Mouse (Mus musculus): Measurements from ENCODE around the gene Senp2.

The Senp2 gene

GRCm38 (mm10) chr16:22022122-22022521 lies 12.8 kb downstream of the Senp2 start:
- DNase-seq (ENCODE audit: low read depth, low spot score), result peak; percentile 48

GRCm38 (mm10) chr16:22027474-22027873 lies 18.2 kb downstream of the Senp2 start:
- DNase-seq (ENCODE audit: low read depth, low spot score), result no peak

GRCm38 (mm10) chr16:22038554-22038953 lies 29.3 kb downstream of the Senp2 start:
- DNase-seq (ENCODE audit: low read depth, low spot score), result no peak

DNA sequence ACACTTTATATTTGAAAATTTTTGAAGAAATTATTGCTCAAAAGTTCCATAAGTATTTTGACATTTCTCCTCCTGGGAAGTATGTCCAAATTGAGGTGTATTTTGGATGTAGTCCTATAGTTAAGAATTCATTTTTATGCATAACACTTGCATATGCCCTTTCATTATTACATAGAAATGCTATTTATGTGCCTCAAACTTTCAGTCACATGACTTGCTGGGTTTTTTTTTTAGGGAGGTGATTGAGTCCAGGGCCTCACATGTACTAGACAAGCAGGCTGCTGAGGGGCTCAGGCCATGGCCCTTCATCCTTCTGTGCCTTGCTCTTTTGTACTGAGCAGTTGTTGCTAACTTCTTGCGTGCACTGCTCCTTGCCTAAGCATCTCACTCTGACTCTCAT lies 30.7 kb downstream of the Senp2 start:
- no peak for DNase-seq (ENCODE audit: low read depth, low spot score)

DNA sequence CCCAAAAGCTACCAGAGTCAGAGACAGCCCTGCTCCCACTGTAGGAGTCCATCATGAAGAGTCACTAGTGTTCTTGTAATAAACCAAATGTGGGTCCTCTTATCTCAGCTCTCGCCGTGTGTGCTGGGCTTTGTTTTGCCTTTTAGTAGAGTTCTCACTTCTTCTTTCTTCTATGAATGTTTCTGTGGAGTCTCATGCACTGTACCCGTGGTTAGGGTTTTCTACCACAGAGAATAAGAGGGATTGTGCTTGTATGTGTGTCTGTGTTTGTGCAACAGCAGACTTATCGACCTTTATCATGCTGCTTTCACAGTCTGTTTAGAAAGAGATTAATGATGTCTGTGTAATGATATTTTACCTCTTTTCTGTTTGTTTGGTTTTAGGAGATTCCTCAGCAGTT lies 34.5 kb downstream of the Senp2 start:
- no peak for DNase-seq (ENCODE audit: low read depth, low spot score)

DNA sequence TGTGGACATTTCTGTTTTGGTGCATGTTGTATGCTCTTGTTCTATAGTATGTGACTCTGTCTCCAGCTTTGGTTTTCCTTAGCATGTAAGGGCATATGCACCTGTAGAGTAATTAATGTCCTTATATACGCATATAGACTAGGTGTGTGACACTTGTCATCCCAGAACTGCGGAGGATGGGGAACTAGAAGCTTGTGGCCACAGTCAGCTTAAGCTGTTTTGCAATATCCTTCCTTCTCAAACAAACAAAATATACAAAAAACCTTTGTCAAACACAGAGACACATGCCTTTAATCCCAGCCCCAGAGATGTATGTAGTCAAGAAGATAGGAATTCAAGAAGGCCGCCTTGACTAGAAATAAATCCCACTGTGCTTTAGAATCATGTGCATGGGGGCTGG lies 36.6 kb downstream of the Senp2 start:
- no peak for DNase-seq (ENCODE audit: low read depth, low spot score)

DNA sequence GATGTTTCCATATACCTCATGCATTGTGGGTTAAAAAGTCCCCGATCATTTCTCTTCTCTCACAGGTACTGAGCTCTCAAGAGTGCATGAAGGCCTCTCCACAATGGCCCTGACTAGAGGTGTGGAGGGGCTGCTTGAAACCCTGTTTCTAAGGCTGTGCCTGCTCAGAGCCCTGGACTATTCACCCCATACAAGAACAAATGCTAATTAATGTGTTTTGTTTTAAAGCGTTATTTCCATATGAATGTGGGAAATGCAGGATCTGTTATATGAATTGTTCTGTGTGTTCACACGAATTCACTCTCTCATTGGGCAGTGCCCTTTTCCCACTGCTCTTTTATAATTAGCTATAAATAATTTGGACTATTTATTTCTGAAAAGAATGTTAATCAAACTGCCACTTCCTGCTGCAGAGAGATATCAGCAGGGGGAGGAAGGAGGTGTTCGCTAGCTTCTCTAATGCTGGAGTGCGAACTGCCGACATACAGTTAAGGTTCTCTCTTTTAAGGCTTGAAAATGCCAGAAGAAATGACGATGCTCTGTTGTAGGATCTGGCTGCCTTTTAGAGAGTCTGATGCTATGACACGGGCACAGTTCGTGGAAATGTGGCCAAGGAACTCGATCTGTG lies 37.6 kb downstream of the Senp2 start:
- DNase-seq (ENCODE audit: low read depth, low spot score), result no peak

- no peak for DNase-seq (ENCODE audit: low read depth, low spot score)
Observed at GRCm38 (mm10) chr16:22053411-22053810, 44.1 kb downstream of the Senp2 start.

GRCm38 (mm10) chr16:22057498-22057897 lies 48.2 kb downstream of the Senp2 start:
- no peak for DNase-seq (ENCODE audit: low read depth, low spot score)

DNA sequence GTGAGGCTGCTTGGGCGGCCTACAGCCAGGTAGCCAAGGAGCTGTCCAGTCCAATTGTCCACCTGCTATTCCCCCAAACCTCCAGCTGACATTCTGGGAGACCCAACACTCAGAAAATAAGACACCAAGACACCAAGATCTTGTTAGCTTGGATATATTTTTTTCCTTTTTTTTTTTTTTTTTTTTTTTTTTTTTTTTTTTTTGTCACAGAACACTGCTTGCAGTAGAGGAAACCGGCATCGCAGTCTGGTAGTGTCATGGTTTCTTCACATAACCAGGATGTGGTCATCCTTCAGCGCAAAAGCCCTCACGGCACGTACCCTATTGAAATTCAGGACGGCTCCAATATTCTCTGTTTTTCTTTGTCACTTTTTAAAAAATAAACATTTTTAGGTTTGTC lies 49.6 kb downstream of the Senp2 start:
- peak; percentile 27 for DNase-seq (ENCODE audit: low read depth, low spot score)

DNA sequence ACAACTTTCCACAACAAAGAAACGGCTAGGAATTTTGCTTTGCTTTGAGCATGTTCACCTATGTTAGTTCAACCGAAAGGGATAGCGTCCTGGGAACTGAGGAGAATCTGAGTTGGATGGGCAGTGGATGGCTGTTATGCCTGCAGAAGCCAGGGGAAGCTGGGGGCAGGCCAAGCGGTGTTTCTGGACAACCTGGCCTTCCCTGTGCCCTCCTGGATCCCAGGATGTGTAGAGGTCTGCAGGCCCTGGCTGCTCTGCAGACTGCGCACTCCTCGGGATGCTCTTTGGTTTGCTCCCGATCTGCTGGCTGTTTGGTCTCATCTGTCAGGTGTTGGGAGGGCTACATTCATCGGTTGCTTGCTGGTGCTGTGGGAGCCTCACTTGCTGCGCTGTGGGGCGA lies 51.1 kb downstream of the Senp2 start:
- DNase-seq (ENCODE audit: low read depth, low spot score), result no peak

DNA sequence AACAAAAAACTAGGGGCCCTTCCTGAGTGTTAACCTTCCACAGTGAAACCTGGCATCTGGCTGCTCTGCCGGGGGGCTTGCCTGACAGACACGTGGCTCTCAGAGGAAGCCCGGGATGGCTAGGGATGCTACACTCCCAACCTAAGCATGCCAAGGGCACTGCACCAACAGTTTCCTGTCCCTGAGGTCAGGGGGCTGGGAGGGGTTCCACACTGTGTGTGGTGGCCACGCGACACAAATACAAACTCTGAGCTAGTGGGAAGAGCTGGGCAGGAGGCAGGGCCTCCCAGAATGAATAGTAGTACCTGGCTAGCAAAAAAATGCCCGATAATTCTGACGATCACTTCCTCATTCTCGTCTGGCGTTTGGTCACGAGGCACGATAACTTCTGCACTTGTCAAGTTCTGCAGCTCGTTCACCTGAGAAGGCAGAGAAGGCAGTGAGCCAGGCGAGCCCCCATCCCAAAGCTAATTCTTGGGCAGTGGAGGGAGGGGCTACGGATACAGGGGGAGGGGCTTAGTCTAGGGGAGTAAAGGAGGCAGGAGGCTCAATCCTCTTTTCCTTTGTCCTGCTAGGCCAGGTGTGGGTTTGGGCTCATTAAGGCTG lies 52.4 kb downstream of the Senp2 start:
- DNase-seq (ENCODE audit: low read depth, low spot score), result peak; percentile 21

- DNase-seq (ENCODE audit: low read depth, low spot score), result peak; percentile 20
Observed at GRCm38 (mm10) chr16:22062284-22062683, 53.0 kb downstream of the Senp2 start.

GRCm38 (mm10) chr16:22065536-22065935 lies 56.3 kb downstream of the Senp2 start:
- no peak for DNase-seq (ENCODE audit: low read depth, low spot score)

- DNase-seq (ENCODE audit: low read depth, low spot score), result peak; percentile 21
Observed at GRCm38 (mm10) chr16:22067406-22067805, 58.1 kb downstream of the Senp2 start.

DNA sequence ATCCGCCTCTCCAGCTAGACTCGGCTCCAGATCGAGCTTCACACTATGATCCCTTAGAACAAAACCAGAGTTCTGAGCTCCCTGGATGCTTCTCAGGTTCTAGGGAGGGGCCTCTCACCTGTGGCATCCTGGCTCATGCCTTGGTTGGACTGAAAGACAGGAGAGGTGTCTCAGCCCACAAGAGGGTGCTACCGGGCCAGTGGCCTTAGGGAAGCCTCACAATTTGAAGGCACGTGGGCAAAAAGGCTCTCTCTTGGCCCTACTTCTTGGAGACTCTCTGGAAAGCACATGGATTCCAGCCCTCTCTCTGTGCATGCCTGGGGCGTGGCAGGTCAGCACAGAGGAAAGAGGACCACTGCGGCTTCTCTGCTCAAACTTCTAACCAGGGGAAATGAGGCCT lies 62.1 kb downstream of the Senp2 start:
- no peak for DNase-seq (ENCODE audit: low read depth, low spot score)

DNA sequence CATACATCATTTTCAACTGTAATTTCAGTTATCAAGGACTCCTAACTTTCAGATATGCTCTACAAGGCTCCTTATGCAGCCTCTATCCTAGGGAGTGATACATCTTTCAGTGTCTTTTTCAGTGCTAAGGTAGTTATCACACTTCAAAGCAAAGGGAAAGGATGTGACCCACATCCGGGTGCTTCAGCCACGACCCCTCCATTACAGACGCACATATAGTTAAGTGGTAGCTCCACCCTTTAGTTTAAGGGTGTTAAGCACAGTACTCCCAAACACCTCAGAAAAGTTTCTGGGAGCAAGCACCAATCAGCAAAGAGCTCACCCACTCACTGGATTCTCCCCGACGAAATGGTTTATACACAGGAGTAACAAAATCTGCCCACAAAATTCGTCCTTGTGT lies 65.8 kb downstream of the Senp2 start:
- peak; percentile 47 for DNase-seq (ENCODE audit: low read depth, low spot score)

DNA sequence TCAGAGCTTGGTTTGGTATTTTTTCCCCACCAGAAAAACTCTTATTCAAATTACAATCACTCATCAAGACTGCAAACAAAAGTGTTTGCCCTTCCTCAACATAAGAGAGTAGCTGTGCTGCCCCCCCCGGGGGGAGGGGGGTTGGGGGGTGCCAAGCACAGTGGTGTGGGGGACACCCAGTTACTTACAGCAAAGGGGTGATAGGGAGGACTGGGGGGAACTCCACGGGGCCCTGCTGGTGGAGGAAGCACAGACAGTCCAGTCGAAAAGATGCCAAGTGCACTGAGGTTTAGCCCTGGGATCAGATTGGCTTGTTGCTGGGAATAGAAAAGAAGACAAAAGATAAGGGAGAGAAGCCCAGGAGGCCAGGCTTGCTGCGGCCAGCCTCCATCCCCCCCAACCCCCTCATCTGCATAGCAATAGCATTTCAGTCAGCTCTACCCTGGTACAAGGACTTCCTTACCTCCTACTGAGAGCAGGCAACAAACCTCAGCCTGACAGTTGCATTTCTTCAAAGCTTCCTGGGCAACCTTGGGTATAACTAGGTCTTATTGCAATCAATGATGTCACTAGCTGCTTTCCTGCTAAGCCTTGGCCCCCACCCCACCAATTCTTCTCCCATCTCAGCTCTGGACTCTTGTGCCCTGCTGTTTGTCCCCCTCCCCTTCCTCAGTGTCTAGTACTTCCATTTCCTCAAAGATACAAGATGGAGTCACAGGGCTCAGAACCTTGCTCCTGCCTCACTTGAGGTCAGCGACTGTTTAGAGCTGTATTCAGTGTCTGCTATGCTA lies 66.7 kb downstream of the Senp2 start:
- no peak for DNase-seq (ENCODE audit: low read depth, low spot score)

- no peak for DNase-seq (ENCODE audit: low read depth, low spot score)
Observed at GRCm38 (mm10) chr16:22076620-22076941, 67.3 kb downstream of the Senp2 start.

GRCm38 (mm10) chr16:22080125-22080710 lies 70.9 kb downstream of the Senp2 start:
- DNase-seq (ENCODE audit: low read depth, low spot score), result no peak

- DNase-seq (ENCODE audit: low read depth, low spot score), result no peak
Observed at GRCm38 (mm10) chr16:22085411-22085810, 76.1 kb downstream of the Senp2 start.

DNA sequence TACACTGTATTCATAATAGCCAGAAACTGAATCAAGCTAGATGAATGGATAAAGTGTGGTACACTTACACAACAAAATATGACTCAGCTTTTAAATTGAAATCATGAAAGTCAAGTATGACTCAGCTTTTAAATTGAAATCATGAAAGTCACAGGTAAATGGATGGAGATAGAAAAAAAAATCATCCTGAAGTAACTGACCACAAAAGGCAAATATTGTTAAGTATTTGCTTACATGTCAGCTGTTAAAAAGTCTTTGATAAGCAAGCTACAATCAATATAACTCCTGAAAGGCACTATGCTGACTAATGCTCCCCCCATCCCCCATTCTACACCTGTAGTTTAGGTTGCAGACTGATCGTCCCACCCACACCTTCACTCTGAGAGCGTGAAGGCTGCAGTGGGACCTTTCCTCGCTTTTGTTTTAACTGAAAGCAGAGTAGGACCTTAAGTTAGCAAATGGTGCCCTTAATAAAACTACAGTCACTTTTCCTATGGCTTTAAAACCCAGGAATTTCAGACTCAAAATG lies 82.0 kb downstream of the Senp2 start:
- DNase-seq (ENCODE audit: low read depth, low spot score), result no peak

Measured in CD4-positive helper T cell, adult 2 months (primary cell).